Mouse (Mus musculus) heart, postnatal 0 days (tissue): ENCODE data around the gene Gm49601.

Experiments
- CTCF ChIP-seq: IDR thresholded peaks from 2 replicates; pipeline ENCODE4 v1.5.1; 2016; ENCODE audit warnings: antibody characterized with exemption, control low read depth, low read depth
- EP300 ChIP-seq: IDR thresholded peaks from 2 replicates; pipeline ENCODE4 v1.6.1; 2016; ENCODE audit warnings: antibody characterized with exemption, low read depth

GRCm38 (mm10) chr16:18589080-18589621 is 37.1 kb downstream of the Gm49601 start:
- TF ChIP-seq CTCF (no peak), EP300 (no peak)
